Mouse (Mus musculus): ENCODE measurements around the gene Ccdc92b.

Ccdc92b gene

DNA sequence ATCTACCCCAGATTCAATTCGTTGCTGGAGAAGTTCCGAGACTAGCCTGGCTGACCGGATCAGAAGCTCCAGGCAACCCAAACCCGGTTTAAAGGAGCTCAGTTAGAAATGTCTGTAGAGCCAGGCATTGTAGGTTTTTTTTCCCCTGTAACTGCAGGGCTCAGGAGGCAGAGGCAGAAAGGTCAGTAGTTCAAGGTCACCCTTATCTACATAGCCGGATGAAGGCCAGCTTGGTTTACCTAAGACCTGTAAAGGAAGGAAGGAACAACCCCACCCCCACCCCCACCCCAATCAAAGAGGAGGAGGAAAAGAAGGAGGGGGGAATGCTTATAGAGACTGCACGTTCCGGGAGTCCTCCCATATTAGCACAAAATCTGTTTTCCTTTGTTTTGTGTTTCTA, 8.0 kb upstream of the Ccdc92b start:
- DNase-seq (ENCODE audit: low spot score in 2 of 2): no peak

DNA sequence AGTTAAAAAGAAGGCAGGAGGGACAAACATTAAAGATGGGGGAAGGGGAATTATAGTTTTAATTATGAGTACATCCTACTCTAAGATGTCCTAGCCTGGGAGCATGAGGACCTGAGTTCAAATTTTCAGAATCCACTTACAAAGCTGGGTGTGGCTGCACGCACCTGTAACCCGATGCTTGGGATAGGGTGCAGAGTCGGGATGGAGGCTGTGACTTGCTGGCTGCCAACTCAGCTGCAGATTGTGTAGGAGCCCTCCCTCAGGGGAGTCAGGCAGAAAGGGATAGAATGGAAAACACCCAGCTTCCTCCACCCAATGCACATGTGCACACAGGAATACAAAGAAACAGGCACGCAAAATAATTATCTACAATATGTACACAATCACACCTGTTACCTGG, 6.0 kb upstream of the Ccdc92b start:
- DNase-seq (ENCODE audit: low spot score in 2 of 2): no peak

DNA sequence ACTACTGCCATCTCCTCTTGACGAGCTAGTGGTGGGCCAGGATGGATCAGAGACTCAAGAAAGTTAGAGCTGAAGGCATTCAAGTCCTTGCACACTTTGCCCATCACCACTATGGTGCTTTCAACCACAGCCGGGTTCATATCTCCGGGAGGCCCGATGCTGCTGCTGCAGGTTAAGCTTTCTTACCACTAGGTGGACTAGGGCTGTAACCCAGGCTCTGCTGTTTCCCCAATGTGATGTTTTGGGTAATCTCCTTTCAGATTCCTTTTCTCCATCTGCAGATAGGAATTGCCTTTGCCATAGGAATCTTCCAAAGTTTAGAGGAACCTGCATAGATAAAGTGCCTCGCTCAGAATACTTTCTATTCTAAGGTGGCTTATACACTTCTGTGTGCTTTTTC, 3.8 kb upstream of the Ccdc92b start:
- no peak for DNase-seq (ENCODE audit: low spot score in 2 of 2)

DNA sequence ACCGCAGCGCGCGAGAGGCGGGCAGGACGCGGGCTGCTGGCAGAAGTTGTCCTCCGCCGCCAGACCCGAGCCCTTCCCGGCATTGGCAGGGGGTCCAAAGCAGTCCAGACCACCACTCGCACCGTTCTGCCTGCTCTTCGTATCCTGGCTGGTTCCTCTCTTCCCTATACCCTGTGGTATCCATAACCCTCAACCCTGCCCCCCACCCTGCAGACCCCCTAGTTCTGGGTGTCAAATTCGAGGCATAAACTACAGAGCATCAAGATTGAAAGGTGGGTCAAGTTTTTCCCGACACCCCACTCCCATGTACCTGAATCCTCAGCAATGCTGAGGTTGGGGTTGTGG, 523 bp downstream of the Ccdc92b start:
- no peak for DNase-seq (ENCODE audit: low spot score in 2 of 2)

DNA sequence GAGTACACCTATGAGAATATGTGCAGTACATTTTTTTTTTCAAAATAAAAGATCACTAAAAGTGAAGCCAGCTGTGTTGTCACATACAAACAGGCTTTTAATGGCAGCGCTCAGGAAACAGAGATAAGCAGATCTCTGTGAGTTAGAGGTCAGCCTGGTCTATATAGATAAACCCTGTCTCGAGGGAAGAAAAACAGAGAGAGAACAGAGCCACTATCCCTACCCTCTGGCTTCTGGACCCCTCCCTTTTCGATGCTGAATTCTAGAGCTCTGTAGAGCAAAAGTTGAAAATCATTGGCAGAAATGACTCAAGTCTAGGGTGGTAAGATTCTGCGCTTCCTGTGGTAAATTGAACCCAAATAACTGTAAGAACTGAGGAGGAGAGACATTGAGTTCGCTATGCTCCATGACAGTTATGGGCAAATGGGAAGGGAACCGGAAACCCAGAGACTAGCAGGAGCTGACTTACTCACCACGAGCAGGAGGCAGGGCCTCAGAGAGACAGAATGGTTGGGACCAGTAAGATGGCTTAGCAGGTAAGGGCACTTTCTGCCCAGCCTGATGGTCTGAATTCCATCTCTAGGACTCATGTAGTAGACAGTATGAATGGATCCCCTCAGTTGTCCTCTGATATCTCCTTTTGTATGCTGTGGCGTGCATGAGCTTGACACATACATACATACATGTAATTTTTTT, 2.7 kb downstream of the Ccdc92b start:
- no peak for DNase-seq (ENCODE audit: low spot score in 2 of 2)

DNA sequence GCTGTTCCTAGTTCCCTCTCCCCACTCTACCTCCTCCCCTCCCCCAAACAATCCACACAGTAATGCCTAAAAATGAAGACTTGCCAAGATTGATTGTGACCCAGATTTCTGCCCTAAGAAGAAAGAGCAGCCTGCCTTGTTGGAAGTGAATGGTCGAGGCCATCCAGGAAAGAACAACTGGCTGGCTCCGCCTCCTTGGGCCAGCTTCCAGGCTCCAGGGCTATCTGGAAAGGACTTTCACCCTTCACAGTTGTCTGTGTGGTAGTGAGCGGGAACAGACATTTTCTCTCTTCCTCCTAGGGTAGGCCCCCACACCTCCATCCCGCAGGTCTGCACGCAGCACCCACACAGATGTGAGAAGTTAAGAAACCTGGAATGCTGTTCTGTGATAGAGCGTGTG, 4.3 kb downstream of the Ccdc92b start:
- DNase-seq (ENCODE audit: low spot score in 2 of 2): no peak

DNA sequence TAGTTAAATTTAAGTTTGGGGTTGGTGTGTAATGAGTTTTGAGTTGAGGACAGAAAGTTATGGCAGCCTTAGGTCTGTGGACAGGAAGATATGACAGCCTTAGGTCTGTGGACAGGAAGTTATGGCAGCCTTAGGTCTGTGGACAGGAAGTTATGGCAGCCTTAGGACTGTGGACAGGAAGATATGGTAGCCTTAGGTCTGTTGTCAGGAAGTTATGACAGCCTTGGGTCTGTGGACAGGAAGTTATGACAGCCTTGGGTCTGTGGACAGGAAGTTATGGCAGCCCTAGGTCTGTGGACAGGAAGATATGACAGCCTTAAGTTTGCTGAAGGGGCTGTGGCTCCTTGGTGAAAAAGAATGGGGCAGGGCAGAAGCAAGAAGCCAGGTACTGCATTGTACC, 5.9 kb downstream of the Ccdc92b start:
- DNase-seq (ENCODE audit: low spot score in 2 of 2): no peak

DNA sequence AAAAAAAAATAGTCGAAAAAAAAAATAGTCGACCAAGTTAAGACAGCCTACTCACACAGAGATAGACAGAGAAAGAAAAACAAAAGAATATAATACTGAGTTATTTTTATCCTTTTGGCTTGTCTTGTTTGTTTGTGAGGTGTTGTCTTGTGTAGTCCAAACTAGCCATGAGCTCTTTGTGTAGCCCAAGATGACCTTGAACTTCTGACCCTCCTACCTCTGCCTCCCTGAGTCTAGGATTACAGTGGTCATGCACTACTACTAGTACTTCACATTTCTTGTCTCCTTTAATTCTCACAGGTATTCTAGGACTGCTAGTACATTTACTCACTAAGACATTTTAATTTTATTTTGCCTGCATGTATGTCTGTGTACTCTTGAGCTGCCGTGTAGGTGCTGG, 8.1 kb downstream of the Ccdc92b start:
- DNase-seq (ENCODE audit: low spot score in 2 of 2): no peak

DNA sequence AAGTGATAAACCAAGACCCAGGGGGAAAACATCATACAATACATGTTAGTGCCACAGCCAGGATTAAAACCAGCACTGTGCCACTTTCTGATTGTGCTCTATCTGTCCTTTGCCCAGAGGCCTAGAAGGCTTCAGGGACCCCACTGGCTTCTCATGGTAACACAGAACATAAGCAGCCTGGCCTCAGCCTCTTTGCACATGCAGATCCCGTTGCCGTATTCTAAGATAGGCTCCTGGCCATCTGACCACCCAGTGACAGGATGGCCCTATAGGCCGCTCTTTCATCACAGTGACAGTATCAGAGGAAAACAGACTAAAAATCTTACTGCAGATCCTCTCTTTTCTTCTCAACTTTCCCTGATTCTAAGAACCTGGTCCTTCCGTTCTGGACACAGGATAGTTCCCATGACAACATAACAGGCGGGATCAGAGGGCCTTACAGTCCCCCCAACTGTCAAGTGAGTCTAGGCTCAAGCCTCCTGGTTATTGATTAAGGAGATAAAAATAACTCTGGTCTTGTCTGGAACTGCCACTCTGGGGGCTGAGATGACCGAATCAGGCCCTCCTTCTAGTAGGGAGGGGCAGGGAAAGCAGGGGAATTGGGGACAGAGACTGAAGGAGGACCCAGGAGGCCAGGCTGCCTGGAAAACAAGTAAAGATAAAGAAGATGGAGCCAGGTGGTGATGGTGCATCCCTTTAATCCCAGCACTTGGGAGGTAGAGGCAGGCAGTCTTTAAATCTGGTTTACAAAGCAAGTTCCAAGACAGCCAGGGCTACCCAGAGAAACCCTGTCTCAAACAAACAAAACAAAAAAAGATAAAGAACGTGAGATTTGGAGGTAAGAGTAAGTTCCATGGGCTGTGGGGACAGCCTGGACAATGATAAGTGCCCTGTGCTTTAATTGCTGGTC, 12.7 kb downstream of the Ccdc92b start:
- DNase-seq (ENCODE audit: low spot score in 2 of 2): no peak

DNA sequence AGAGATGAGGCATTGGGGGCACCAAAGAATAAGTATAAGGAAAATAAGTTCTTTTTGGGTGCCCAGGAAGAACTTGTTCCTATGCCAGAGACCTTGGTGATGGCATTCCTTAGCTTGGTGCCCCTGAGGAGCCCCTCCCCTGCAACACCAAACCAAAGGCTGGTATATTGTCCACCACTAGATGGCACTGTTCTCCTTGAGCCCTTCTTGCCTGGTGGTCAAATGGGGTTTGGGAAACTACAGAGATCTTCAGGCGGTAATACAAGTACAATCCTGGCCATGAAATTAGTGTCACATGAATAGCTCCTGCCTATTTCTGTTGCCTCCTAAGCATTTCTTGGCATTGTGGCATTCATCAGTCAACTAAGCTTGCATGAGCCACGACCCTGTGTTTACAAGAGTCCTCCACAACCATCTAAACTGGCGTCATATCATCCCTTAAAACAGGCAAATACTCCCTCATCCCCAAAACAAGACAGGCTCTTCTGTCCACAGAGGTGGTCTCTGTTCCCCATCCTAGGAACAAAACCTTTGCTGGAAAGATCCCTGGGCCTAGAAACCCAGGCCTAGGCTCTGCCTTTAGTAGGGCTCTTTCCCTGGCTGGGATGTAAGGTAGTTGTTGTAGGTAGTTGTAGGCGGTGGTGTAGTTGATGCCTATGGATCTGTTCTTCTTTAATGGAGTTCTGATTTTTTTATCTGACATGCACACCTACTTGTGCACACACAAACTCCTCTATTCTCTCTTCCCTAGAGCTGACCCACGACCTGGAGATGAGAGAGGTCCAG, 15.3 kb downstream of the Ccdc92b start:
- DNase-seq (ENCODE audit: low spot score in 2 of 2): peak; percentile 48 to 64

DNA sequence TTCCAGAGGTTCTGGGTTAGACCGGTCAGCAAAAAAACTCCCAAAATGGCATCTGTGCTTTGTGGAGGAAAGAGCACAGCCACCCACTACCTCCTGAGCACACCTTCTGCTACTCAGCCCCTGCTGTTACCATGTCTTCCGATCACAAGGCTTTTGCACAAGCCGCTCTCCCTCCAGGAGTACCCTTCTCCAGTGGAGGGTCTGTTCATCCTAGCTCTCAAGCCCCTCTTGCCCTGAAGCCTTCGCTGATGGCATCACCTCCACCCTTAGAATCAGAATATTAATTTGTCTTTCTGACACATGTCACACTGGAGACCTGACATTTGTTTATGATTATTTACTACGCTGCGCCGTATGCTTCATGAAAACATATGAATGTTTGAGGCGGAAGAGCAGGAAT, 18.1 kb downstream of the Ccdc92b start:
- no peak for DNase-seq (ENCODE audit: low spot score in 2 of 2)

DNA sequence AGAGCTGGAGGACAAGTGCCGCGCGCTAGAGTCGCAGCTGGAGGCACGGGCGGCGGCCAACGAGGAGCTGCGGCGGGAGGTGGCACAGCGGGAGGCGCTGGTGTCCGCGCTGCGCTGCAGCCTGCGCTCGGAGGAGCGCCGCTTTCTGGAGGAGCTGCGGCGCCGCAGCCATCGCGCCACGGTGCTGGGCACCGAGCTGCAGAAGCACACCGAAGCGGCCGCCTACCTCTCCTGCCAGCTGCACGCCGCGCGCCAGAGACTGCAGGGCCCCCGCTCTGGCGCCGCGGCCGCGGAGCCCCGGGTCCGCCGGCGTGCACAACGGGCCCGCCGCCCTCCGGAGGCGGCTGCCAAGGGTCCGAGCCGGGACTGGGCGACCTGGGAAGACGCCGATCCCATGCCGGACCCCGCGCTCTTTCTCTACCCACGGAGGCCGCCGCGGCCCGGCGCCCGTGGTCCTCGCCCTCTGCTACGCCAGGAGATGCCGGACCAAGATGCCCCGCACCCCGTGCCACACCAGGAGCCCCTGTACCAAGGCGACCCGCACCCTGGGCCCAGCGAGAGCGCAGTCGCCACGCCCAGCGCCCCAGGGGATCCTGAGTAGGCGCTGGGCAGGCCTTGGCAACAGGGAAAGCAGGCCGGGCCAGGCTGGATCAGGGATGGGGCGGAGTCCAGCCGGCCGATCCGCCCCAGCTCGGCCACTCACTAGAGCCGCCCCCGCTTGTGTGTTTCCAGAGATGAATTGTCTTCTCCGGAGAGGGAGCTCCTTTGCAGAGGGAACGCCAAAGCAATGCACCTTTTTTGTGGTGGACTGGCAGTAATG, 18.8 kb downstream of the Ccdc92b start:
- DNase-seq (ENCODE audit: low spot score in 2 of 2): peak in 1 of 2 experiments; percentile 14

DNA sequence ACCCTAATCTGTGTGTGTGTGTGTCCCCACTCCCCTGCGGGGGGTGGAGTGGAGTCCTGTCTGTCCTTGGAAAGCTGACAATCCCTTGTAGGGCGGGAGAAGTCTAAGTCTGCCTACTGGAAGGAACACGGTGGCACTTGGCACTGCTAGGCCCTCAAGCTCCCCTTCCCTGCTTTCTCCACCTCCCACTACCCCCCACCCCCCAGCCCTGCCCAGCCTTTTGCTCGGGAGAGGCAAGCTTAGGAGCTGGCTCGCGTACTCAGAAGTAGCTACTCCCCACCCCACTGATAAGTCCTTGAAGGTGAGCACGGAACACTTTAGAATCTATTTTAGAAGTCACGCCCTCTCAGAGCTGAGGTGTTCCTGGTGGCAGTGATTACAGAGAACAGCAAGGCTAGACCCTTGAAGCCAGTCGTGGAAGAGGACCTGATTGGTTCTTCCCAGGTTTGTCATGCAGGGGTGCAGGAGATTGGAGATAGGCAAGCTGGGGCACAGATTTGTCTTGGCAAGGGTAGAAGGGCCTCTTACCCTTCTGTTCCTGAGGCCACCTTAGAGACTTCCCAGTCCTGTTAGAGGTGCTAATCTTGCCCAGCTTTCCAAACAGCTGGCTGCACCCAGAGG, 19.5 kb downstream of the Ccdc92b start:
- no peak for DNase-seq (ENCODE audit: low spot score in 2 of 2)

DNA sequence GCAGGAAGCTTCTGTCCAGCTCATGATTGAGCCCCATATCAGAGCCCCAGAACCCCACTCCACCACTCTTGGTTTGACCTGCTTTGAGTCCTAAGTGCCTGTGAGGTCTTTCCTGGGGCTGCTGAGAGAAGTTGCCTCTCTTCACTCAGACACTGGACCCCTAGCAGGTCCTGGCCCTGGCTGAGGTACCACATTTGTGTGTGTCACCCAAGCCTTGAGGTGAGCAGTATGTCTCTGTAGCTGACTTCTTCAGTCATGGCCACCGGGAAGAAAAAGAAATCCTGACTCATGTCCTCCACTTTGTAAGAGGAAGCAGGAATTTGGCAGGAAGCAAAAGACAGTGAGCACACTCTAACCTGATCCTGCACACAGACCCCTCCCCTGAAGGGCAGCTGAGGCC, 20.2 kb downstream of the Ccdc92b start:
- DNase-seq (ENCODE audit: low spot score in 2 of 2): no peak

DNA sequence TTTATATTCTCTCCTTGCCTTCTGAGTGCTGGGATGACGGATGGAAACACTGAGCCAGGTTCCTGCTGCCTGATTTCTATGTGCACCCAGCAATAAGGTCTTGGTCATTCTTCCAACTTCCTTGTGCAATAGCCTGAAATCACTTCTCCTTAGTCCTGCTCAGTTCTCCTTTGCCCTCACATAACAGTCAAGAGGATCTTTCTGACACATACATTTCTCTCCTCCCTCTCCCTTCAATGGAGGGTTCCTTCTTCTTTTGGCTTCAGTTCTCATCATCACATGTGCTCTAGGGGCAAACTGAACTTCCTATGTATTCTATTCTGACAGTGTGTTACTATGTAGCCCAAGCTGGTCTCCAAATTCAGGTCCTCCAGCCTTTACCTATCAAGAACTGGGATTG, 28.6 kb downstream of the Ccdc92b start:
- DNase-seq (ENCODE audit: low spot score in 2 of 2): no peak

DNA sequence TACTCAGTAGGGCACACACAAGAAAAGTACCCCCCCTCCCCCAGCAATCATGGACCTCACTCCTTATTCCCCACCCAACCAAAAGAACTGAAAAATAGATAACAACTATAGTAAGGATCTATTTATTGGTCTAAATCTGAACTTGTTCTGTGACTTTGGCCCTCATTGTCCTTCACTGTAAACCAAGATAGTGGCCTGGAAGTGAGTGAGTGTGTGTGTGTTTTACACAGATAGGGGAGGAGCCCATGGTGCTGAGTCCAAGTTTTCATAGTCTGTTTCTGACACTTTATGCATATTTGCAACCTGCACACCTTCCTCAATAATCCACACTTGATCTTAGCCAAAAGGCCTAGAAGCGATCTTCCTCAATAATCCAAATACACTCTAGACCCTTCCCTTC, 29.3 kb downstream of the Ccdc92b start:
- no peak for DNase-seq (ENCODE audit: low spot score in 2 of 2)

DNA sequence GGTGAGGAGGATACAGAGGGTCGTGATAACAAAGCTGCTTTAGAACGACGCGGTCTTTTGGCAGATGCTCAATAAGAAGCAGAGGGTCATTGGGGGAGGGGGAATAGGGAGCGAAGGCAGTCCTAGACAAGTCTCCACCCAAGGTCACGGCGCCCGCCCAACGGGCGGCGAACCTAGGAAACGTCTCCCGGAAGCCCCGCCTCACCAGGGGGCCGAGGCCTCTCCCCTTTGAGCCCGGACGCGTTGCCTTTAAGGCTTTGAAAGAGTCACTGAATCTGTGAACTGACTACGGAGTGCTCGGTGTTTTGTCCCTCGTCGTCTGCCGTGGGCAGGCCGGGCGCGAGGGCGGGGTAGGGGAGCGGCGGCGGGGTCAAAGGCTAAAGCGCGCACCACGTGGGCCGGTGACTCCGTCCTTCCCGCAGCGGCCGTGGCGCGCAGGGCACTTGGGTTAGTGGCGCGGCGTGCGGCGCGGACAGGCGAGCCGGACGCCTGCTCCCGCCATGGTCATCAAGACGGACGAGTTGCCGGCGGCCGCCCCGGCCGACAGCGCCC, 29.8 kb downstream of the Ccdc92b start, which contains the start of gene Cluh:
TSS of gene Cluh (plus strand) at position 401 of the 552 bp plus-strand sequence.
- peak; percentile 93 to 94 for DNase-seq (ENCODE audit: low spot score in 2 of 2)

DNA sequence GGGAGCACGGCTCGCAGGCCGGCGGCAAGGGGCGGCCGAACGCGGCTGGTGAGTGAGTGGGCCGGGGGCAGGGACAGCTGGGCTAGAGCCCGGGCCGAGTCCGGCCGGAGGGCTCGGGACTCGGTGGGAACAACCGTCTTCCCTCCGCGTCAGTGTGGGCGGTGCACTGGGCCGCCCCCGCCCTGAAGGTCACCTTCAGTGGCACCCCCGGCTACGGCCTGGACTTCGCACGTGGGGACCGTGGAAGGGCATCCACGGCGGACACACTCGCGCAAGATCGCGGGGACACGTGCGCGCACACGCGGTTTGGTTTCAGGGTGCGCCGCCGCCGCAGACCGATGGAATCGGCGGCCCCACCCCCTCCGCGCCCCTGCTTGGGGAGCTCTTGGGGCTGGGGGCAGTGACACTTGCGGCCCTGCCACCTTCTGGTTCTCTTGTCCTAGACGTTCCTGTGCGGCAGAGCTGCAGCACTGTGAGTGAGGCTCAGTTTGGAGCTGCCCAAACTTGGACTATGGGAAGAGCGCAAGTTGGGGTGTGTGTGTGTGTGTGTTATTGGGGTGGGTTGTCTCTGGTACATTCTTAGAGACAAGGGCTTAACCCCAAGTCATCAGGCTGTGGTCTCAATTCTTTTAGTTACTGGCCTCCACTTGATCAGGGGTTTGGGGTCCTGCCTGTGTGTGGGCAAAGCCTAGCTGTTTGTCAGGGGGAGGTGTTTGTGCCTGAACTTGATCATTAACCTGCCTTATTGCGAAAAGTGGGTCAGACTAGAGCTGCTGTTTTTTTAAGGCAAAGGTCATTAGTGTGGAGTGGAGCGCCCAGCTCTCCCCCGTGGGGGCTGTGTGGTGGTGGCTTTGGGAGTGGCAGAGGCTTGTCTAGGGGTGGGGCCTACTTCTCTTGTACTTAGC, 30.5 kb downstream of the Ccdc92b start:
- DNase-seq (ENCODE audit: low spot score in 2 of 2): no peak

DNA sequence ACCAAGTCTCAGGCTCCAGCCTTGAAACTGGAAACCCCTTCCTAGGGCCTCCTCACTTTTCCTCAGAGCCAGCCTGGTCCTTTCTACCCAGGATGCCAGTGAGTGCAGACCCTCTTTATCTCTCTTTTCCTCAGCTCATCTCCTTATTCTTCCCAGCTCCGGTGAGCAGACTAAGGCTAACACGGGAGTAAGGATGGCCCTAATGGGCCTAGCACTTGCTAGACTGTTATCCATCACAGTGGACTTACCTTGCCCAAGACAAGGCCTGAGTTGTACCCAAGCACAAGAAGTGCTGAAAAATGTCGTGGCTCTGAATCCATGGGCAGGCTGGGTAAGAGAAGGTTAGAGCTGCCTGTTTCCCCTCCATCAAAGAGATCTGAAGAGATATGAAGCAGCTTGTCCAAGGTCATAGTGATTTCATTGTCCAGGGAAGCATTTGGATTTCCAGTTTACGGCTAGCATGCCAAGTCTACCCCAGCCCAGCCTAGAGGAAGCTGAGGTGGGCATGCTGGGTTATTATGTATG, 31.2 kb downstream of the Ccdc92b start:
- no peak for DNase-seq (ENCODE audit: low spot score in 2 of 2)

DNA sequence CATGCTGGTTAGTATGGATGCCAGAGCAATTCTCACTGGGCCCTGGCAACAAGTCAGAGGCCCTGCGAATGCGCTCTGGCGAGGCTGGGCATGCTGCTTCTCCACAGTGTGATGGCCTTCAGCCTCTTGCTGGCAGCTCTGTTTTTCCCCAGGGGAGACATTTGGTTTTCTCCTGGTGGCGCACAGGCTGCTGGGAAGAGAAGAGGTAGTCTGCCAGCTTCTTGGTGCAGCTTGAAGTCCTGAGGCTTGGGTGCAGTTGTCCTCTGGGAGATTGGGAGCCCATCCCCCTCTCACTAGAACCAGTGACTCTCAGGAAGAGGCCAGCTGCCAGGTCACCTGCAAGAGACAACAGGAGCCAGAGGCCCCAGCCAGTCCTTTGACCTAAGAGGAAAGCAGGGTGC, 33.4 kb downstream of the Ccdc92b start:
- no peak for DNase-seq (ENCODE audit: low spot score in 2 of 2)
